25 mouse cellular contexts compared by ENCODE assay signal in the genomic region with DNA sequence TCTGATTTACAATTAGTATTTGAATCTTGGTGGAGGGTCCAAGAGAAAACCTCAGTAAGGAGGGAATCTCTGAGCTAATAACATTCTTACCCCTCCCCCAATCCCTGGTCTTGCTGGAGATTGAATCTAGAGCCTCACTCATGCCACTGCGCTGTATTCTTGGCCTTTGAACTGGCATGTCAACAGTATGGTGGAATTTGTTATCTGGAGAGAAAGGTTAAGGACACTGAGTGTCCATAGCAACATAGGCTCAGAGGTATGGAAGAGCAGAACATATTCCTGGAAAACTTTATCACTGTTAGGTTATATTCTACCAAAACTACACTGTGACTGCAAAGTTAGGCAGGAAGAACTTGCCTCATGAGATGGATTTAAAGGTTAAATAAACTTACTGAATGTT. TPM values are rescaled to one million over a fixed set of nuclear protein-coding genes. Genes with fewer than 3 reads are reported as not detected.
DNase-seq lines count a peak whose midpoint lies in the region; ATAC-seq and TF ChIP-seq lines count a peak whose summit lies in the region.
"Had no signal": no experiment of that assay in that cellular context is flagged by ENCODE, and none has a peak within 500 bp of the region (broad histone marks: within the 10 kb centered on the region; RNA-seq: fewer than 3 reads in every experiment).

No protein-coding gene starts in this region.

- no peaks in the 10 kb centered on the region for H3K27me3 ChIP-seq in liver, adult 2 months (ENCODE audit: control insufficient read depth, insufficient read depth, low read length)
- H3K27me3 ChIP-seq in liver, embryonic 12.5 days (replicated peaks): no peaks in the 10 kb centered on the region
- no peaks in the 10 kb centered on the region for H3K27me3 ChIP-seq in liver, embryonic 16.5 days (ENCODE audit: control insufficient read depth, insufficient read depth, low read depth, low read length)
- no peaks in the 10 kb centered on the region for H3K27me3 ChIP-seq in liver, postnatal 0 days (ENCODE audit: insufficient read depth, low read length)
- no peaks in the 10 kb centered on the region for H3K27me3 ChIP-seq in liver, embryonic 11.5 days (replicated peaks; ENCODE audit: control insufficient read depth, insufficient read depth, low read length)
- H3K27me3 ChIP-seq: CH12.LX had no signal

- no peaks in the 10 kb centered on the region; the same call in 1 of the 2 replicates for H3K36me3 ChIP-seq in liver, adult 2 months (ENCODE audit: control insufficient read depth, insufficient read depth, low read length)
- peaks cover 13% of the 10 kb centered on the region; the same call in 1 of the 2 replicates for H3K36me3 ChIP-seq in liver, embryonic 12.5 days
- no peaks in the 10 kb centered on the region; the same call in 1 of the 2 replicates for H3K36me3 ChIP-seq in liver, embryonic 16.5 days (ENCODE audit: control insufficient read depth, insufficient read depth)
- H3K36me3 ChIP-seq in liver, postnatal 0 days (replicated peaks; ENCODE audit: insufficient read depth, low read length): 0 out of 2 replicates have a peak, but pooled peaks cover 2% of the 10 kb centered on the region
- no peaks in the 10 kb centered on the region for H3K36me3 ChIP-seq in liver, embryonic 11.5 days (ENCODE audit: control insufficient read depth, insufficient read depth, low read length)

- no peak for TF ChIP-seq POLR2A in liver, adult 2 months (IDR thresholded peaks at IDR 0.05; ENCODE audit: extremely low read depth, insufficient read depth, low read length)

- no peak overlapping the region for H3K9ac ChIP-seq in liver, adult 2 months (ENCODE audit: low read depth, low read length)
- no peak overlapping the region for H3K9ac ChIP-seq in liver, embryonic 12.5 days
- H3K9ac ChIP-seq in liver, embryonic 16.5 days (ENCODE audit: low read depth, low read length): no peak overlapping the region
- no peak overlapping the region for H3K9ac ChIP-seq in liver, postnatal 0 days (replicated peaks)
- no peak overlapping the region for H3K9ac ChIP-seq in liver, embryonic 11.5 days (ENCODE audit: low read depth, low read length)

- no peak for ATAC-seq in liver, embryonic 12.5 days
- peak; percentile 54 for ATAC-seq in liver, embryonic 16.5 days (ENCODE audit: low read depth)
- ATAC-seq in liver, postnatal 0 days: peak; percentile 66
- no peak for ATAC-seq in liver, embryonic 11.5 days (replicated peaks; ENCODE audit: low FRiP score)
- ATAC-seq: activated CD4-positive, CD25-positive, alpha-beta regulatory T cell, adult 4 months; CD4-positive, CD25-positive, alpha-beta regulatory T cell, adult 4 months; Patski had no signal

- no peaks in the 10 kb centered on the region for H3K79me2 ChIP-seq in liver, adult 2 months (ENCODE audit: control insufficient read depth, insufficient read depth, low read length)

- no peak overlapping the region for H3K4me3 ChIP-seq in liver, adult 2 months (ENCODE audit: insufficient read depth, low read depth, low read length)
- H3K4me3 ChIP-seq in liver, embryonic 12.5 days: no peak overlapping the region
- no peak overlapping the region for H3K4me3 ChIP-seq in liver, embryonic 16.5 days (ENCODE audit: low read depth, low read length)
- no peak overlapping the region for H3K4me3 ChIP-seq in liver, postnatal 0 days (ENCODE audit: low read depth, low read length)
- no peak overlapping the region for H3K4me3 ChIP-seq in liver, embryonic 11.5 days (ENCODE audit: low read depth, low read length)

- no peaks in the 10 kb centered on the region for H3K4me1 ChIP-seq in liver, adult 2 months (ENCODE audit: control insufficient read depth, insufficient read depth, low read length)
- no peaks in the 10 kb centered on the region for H3K4me1 ChIP-seq in liver, embryonic 12.5 days
- H3K4me1 ChIP-seq in liver, embryonic 16.5 days (ENCODE audit: control insufficient read depth, low read depth, low read length): no peaks in the 10 kb centered on the region
- H3K4me1 ChIP-seq in liver, postnatal 0 days (ENCODE audit: insufficient read depth): no peaks in the 10 kb centered on the region
- no peaks in the 10 kb centered on the region for H3K4me1 ChIP-seq in liver, embryonic 11.5 days (replicated peaks; ENCODE audit: control insufficient read depth, insufficient read depth, low read length)

- no peak for TF ChIP-seq CTCF in liver, adult 2 months (IDR thresholded peaks at IDR 0.05; ENCODE audit: low read depth, low read length)
- TF ChIP-seq CTCF in liver, postnatal 0 days (IDR thresholded peaks at IDR 0.05; ENCODE audit: low read depth): no peak

- H3K27ac ChIP-seq in liver, adult 2 months (replicated peaks; ENCODE audit: insufficient read depth, low read depth, low read length): no peak overlapping the region
- H3K27ac ChIP-seq in liver, embryonic 12.5 days: no peak overlapping the region
- no peak overlapping the region for H3K27ac ChIP-seq in liver, embryonic 16.5 days (ENCODE audit: low read length)
- H3K27ac ChIP-seq in liver, postnatal 0 days (ENCODE audit: low read depth): peak overlapping the region; percentile 40; the same call in 1 of the 2 replicates
- no peak overlapping the region for H3K27ac ChIP-seq in liver, embryonic 11.5 days (ENCODE audit: low read depth, low read length)

- no peak for TF ChIP-seq EP300 in liver, postnatal 0 days (IDR thresholded peaks at IDR 0.05; ENCODE audit: low read depth)

- peak; percentile 6 for DNase-seq in liver, adult 2 months (ENCODE audit: extremely low read depth, low read depth, low spot score)
- no peak for DNase-seq in liver
- no peak for DNase-seq in liver, postnatal 0 days
- no peak for DNase-seq in liver, embryonic 11.5 days (ENCODE audit: low spot score)
- peak; percentile 30 for DNase-seq in yolk sac, embryonic 10.5 days (ENCODE audit: low spot score)
- DNase-seq in heart, postnatal 36 days: no peak
- DNase-seq: adrenal gland, adult 2 months; adrenal gland, adult 8-10 months; adrenal gland, postnatal 10 days; adrenal gland, postnatal 14 days; adrenal gland, postnatal 25 days; adrenal gland, postnatal 36 days; B cell, adult 2 months; cerebellum, adult 11 months; cerebellum, adult 11-12 months had no signal

- H3K9me3 ChIP-seq in liver, embryonic 12.5 days (replicated peaks): no peaks in the 10 kb centered on the region
- H3K9me3 ChIP-seq in liver, embryonic 16.5 days (replicated peaks; ENCODE audit: control insufficient read depth, low read length): no peaks in the 10 kb centered on the region
- no peaks in the 10 kb centered on the region for H3K9me3 ChIP-seq in liver, postnatal 0 days (ENCODE audit: low read length)
- H3K9me3 ChIP-seq in liver, embryonic 11.5 days (ENCODE audit: control insufficient read depth, low read length): no peaks in the 10 kb centered on the region
- H3K9me3 ChIP-seq: G1E had no signal

- intact Hi-C loops in heart, postnatal 36 days (cut with DNase I): no loop called here

- H3K4me2 ChIP-seq in liver, embryonic 12.5 days: no peak overlapping the region
- no peak overlapping the region for H3K4me2 ChIP-seq in liver, embryonic 16.5 days (ENCODE audit: low read depth, low read length)
- no peak overlapping the region for H3K4me2 ChIP-seq in liver, postnatal 0 days (ENCODE audit: low read depth, low read length)
- H3K4me2 ChIP-seq in liver, embryonic 11.5 days: no peak overlapping the region

- 50% methylated on average over 1 of the region's 1 CpGs for WGBS in liver, adult 2 months
- 82% methylated on average over 1 of the region's 1 CpGs for WGBS in liver, embryonic 12.5 days (ENCODE audit: insufficient replicate concordance)
- 64% methylated on average over 1 of the region's 1 CpGs for WGBS in liver, embryonic 16.5 days (ENCODE audit: insufficient replicate concordance)
- WGBS in liver, postnatal 0 days (ENCODE audit: insufficient replicate concordance): 73% methylated on average over 1 of the region's 1 CpGs
- 85% methylated on average over 1 of the region's 1 CpGs for WGBS in liver, embryonic 11.5 days

RNA-seq across cellular contexts. Expression of gene Tlr13, which starts 28.3 kb away (rescaled TPM):
- total RNA-seq in liver, adult 2 months (2014; rRNA removed): 1.9 and 2.4 TPM in 2 replicates
- polyA plus RNA-seq in liver, adult 2 months (2012; rRNA removed): 0.19 and 0.71 TPM in 2 replicates
- 0.38 and 0.56 TPM in 2 replicates for polyA plus RNA-seq in liver, embryonic 12.5 days (2016; fragmentation: Nextera tagmentation; extraction: Ambion mirVana)
- polyA plus RNA-seq in liver, embryonic 16.5 days (2015; fragmentation: Nextera tagmentation; extraction: Ambion mirVana): 1.0 and 1.3 TPM in 2 replicates
- polyA plus RNA-seq in liver, postnatal 0 days (2015; fragmentation: Nextera tagmentation; extraction: Ambion mirVana): 1.2 and 1.5 TPM in 2 replicates
- polyA plus RNA-seq in liver, embryonic 11.5 days (2014; fragmentation: Nextera tagmentation; extraction: Ambion mirVana): 0.65 and 1.1 TPM in 2 replicates
- 1 to 10 TPM; 1.4 to 1.7 TPM for total RNA-seq in heart, postnatal 36 days (2021)
- total RNA-seq: CH12.LX, ES-E14, MEL had no signal
- polyA plus RNA-seq: C2C12; CD4-positive, CD25-positive, alpha-beta regulatory T cell, adult 4 months; G1E; Patski had no signal

Comparison
In these comparisons a context has a peak if more than half of its experiments do, and no peak if none do; other contexts are left out.
1. DNase-seq: peak in liver, adult 2 months (single experiment) and yolk sac, embryonic 10.5 days (single experiment); none in liver (single experiment), liver, postnatal 0 days (single experiment), liver, embryonic 11.5 days (single experiment) and heart, postnatal 36 days (0 of 2).
2. ATAC-seq: peak in liver, embryonic 16.5 days (single experiment) and liver, postnatal 0 days (single experiment); none in liver, embryonic 12.5 days (single experiment) and liver, embryonic 11.5 days (single experiment).